Mouse (Mus musculus) G1E (cell line): Measurements from ENCODE around the gene Ganab.

Source experiments
- CTCF ChIP-seq: IDR thresholded peaks from 2 replicates; pipeline ENCODE4 v1.5.1; 2012; ENCODE audit warnings: low read depth, low read length, inconsistent platforms, mixed read lengths
- POLR2AphosphoS5 ChIP-seq: IDR thresholded peaks from 2 replicates; pipeline ENCODE4 v1.6.1; 2012; ENCODE audit warnings: low read depth, low read length, inconsistent platforms; ENCODE audit not compliant: insufficient replicate concordance

- TF ChIP-seq CTCF (no peak), POLR2AphosphoS5 (no peak)
Observed at GRCm38 (mm10) chr19:8942276-8942964, 44.5 kb downstream of the Ganab start.
